Mouse (Mus musculus): ENCODE results near the gene Itpr3. TPM values are rescaled to one million over a fixed set of nuclear protein-coding genes. Genes with fewer than 3 reads are reported as not detected.

Itpr3 gene
- polyA plus RNA-seq, 1 experiment from 2014 or later = 1.1 TPM

DNA sequence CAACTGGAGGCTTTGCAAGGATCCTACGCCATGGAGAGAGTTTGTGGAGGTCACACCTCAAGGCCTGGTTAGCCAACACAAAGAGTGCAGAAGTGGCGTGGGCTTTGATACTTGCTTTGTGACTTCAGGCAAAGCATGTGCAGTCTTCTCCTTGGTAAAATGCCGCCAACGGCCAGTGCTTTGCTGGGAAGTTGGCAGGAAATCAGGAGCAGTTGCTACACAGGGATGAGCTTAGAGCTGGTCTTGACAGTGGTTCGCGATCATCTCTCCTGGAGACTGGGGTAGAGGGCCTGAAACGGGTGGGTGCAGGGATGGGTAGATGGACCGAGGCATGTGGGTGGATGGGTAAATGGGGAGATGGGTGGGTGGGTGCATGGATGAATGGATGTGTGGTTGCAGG lies 15.3 kb downstream of the Itpr3 start:
- 78% methylated on average over 8 of the region's 8 CpGs for WGBS (ENCODE audit: insufficient replicate concordance)

DNA sequence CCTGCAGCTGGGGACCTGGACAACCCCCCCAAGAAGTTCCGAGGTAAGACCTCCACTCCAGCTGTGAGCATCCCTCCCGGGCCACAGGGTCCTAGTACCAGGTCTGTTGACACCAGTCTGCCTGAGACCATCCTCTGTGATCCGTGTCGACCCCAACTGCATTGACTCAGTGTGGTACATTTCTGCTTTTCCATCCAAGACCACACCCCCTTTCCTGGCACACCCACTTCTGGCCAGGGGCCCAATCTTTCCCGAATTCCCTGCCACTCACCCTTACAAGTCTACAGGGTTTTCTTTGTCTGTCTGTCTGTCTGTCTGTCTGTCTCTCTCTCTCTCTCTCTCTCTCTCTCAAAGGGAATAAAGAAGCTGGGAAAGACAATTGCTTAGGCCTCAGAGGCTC lies 16.0 kb downstream of the Itpr3 start:
- peaks cover 2% of the 10 kb centered on the region for H3K4me1 ChIP-seq (ENCODE audit: control insufficient read depth, low read depth, low read length)

More for the DNA sequence above, 15.3 kb downstream of the Itpr3 start:
- H3K36me3 ChIP-seq (ENCODE audit: control insufficient read depth, insufficient read depth) = no peaks in the 10 kb centered on the region
- no peak overlapping the region for H3K9ac ChIP-seq (ENCODE audit: low read depth, low read length)
- no peak for ATAC-seq (ENCODE audit: low read depth)
- H3K4me2 ChIP-seq (ENCODE audit: low read depth, low read length) = no peak overlapping the region
- H3K4me1 ChIP-seq (ENCODE audit: control insufficient read depth, low read depth, low read length) = peaks cover 2% of the 10 kb centered on the region
- no peak overlapping the region for H3K27ac ChIP-seq (ENCODE audit: low read length)
- no peak overlapping the region for H3K4me3 ChIP-seq (ENCODE audit: low read depth, low read length)
- no peaks in the 10 kb centered on the region for H3K9me3 ChIP-seq (replicated peaks; ENCODE audit: control insufficient read depth, low read length)
- H3K27me3 ChIP-seq (ENCODE audit: control insufficient read depth, insufficient read depth, low read depth, low read length) = no peaks in the 10 kb centered on the region

DNA sequence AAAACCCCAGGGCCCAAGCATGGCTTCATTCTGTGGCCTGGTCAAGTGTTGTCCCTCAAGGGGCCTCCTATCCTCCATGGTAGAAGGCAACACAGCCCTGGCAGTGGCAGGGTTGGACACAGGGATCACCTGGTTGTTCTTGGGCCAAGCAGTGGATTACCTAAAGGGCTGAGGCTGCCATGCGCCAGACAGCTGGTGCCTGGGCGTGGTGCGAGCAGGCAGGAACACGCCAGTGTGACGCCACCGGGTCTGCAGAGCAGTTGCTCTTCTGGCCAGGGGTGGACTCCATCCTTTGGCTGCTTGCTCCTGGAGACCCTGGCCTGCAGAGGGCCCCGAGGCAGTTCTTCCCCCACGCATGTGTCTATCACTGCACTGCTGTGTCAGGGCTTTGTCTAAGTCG lies 16.7 kb downstream of the Itpr3 start:
- no peak overlapping the region for H3K9ac ChIP-seq (ENCODE audit: low read depth, low read length)
- ATAC-seq (ENCODE audit: low read depth) = no peak
- no peak overlapping the region for H3K4me2 ChIP-seq (ENCODE audit: low read depth, low read length)
- H3K4me1 ChIP-seq (ENCODE audit: control insufficient read depth, low read depth, low read length) = peaks cover 2% of the 10 kb centered on the region
- WGBS (ENCODE audit: insufficient replicate concordance) = 44% methylated on average over 9 of the region's 9 CpGs
- H3K4me3 ChIP-seq (ENCODE audit: low read depth, low read length) = no peak overlapping the region
- H3K27me3 ChIP-seq (ENCODE audit: control insufficient read depth, insufficient read depth, low read depth, low read length) = no peaks in the 10 kb centered on the region
- H3K36me3 ChIP-seq (ENCODE audit: control insufficient read depth, insufficient read depth) = no peaks in the 10 kb centered on the region; the same call in 1 of the 2 replicates
- H3K27ac ChIP-seq (ENCODE audit: low read length) = no peak overlapping the region
- H3K9me3 ChIP-seq (replicated peaks; ENCODE audit: control insufficient read depth, low read length) = 0 out of 2 replicates have a peak, but pooled peaks cover 2% of the 10 kb centered on the region

More for the DNA sequence above, 16.0 kb downstream of the Itpr3 start:
- H3K27ac ChIP-seq (ENCODE audit: low read length) = no peak overlapping the region
- H3K9ac ChIP-seq (ENCODE audit: low read depth, low read length) = no peak overlapping the region
- no peak overlapping the region for H3K4me3 ChIP-seq (ENCODE audit: low read depth, low read length)
- 54% methylated on average over 5 of the region's 5 CpGs for WGBS (ENCODE audit: insufficient replicate concordance)
- H3K9me3 ChIP-seq (replicated peaks; ENCODE audit: control insufficient read depth, low read length) = 0 out of 2 replicates have a peak, but pooled peaks cover 2% of the 10 kb centered on the region
- H3K36me3 ChIP-seq (ENCODE audit: control insufficient read depth, insufficient read depth) = no peaks in the 10 kb centered on the region; the same call in 1 of the 2 replicates
- no peak for ATAC-seq (ENCODE audit: low read depth)
- H3K27me3 ChIP-seq (ENCODE audit: control insufficient read depth, insufficient read depth, low read depth, low read length) = no peaks in the 10 kb centered on the region
- H3K4me2 ChIP-seq (ENCODE audit: low read depth, low read length) = no peak overlapping the region

DNA sequence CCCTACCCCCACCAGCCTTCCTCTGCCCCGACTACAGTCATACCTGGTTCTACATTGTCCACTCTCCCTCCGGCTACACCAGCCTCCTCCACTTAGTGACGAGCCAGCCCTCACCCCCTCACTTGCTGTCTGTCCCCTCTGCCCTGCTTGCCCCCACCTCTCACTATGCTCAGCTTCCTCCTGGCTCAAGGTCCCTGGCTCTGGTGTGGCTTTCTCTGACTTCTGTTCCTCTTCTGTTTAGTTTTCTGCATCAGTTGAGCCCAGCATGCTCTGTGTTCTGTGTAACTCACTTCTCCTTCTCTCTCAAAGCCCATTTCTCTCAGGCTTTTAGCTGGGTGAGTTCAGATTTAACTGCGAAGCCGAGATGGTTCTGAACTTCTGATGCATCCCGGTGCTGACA lies 17.1 kb downstream of the Itpr3 start:
- Histone ChIP-seq H3K4me1 (ENCODE audit: control insufficient read depth, low read depth, low read length) (peaks cover 2% of the 10 kb centered on the region), H3K9ac (ENCODE audit: low read depth, low read length) (no peak overlapping the region), H3K9me3 (replicated peaks; ENCODE audit: control insufficient read depth, low read length) (0 out of 2 replicates have a peak, but pooled peaks cover 2% of the 10 kb centered on the region), H3K4me2 (ENCODE audit: low read depth, low read length) (no peak overlapping the region), H3K27me3 (ENCODE audit: control insufficient read depth, insufficient read depth, low read depth, low read length) (no peaks in the 10 kb centered on the region), H3K27ac (ENCODE audit: low read length) (peak overlapping the region; percentile 34; the same call in 1 of the 2 replicates), H3K36me3 (ENCODE audit: control insufficient read depth, insufficient read depth) (no peaks in the 10 kb centered on the region; the same call in 1 of the 2 replicates), H3K4me3 (ENCODE audit: low read depth, low read length) (no peak overlapping the region)
- no peak for ATAC-seq (ENCODE audit: low read depth)
- WGBS (ENCODE audit: insufficient replicate concordance) = 45% methylated on average over 6 of the region's 6 CpGs

DNA sequence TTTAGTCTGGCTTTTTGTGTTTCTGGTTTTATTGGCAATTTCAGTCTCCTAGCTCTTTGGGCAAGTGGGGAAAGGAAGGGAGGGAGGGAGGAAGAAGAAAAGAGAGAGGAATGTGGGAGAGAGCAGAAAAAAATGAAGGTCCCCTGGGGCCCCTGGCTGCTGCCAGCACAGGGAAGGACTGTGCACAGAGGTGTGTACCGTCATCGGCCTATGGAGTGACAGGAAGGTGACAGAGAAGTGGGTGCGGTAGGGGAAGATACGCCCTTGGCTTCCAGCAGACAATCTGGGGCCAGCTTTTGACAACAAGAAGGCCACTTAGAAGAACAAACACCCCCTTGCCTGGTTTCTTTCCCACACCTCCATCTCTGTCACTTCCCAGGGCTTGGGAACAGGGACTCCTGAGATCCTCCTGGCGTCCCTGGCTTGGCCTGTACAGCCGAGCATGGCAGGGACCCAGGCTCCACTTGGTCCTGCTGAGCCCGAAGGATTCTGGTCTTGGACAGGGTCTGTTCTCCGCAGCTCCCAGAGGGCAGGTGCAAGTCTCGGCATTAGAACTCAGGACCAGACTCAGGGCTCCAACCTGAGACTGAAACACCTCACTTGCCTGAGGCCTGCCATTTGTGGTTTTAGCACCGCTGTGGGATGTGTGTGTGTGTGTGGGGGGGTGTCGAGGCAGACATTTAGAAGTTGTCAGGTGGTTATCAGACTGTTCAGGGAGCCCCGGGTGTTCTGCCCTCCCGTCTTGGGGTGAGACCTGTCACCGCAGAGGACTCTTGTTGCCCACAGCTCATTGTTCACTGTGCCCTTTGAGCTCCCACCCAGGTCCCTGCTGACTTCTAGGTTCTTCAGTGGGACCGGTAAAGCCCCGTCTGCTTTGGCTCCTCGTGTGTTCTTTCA lies 18.0 kb downstream of the Itpr3 start:
- H3K27ac ChIP-seq (ENCODE audit: low read length) = peak overlapping the region; percentile 34; the same call in 1 of the 2 replicates
- no peak for ATAC-seq (ENCODE audit: low read depth)
- 41% methylated on average over 17 of the region's 17 CpGs for WGBS (ENCODE audit: insufficient replicate concordance)

DNA sequence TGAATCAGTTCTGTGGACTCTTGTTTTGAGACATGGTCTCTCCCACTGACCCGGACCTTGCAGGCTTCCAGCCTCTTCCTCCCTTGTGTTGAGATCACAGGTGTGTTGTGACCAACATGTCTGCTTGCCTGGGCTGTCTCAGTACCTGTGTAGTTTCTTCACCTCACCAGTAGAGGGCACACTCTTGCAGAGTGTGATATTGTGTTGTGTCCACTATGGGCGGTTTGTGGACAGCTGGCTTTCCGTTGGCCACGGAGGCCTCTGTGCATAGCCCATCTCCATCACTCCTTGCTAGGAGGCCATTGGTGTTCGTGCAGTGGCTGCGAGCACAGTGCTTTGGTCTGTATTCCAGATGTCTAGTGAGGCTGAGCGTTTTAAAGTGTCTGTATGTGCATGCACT lies 20.0 kb downstream of the Itpr3 start:
- peaks cover 9% of the 10 kb centered on the region for H3K4me1 ChIP-seq (ENCODE audit: control insufficient read depth, low read depth, low read length)
- H3K4me2 ChIP-seq (ENCODE audit: low read depth, low read length) = no peak overlapping the region
- 82% methylated on average over 7 of the region's 7 CpGs for WGBS (ENCODE audit: insufficient replicate concordance)

More for the DNA sequence above, 18.0 kb downstream of the Itpr3 start:
- Histone ChIP-seq H3K4me2 (ENCODE audit: low read depth, low read length) (no peak overlapping the region), H3K4me3 (ENCODE audit: low read depth, low read length) (no peak overlapping the region), H3K27me3 (ENCODE audit: control insufficient read depth, insufficient read depth, low read depth, low read length) (no peaks in the 10 kb centered on the region), H3K9ac (ENCODE audit: low read depth, low read length) (no peak overlapping the region), H3K4me1 (ENCODE audit: control insufficient read depth, low read depth, low read length) (peaks cover 2% of the 10 kb centered on the region), H3K9me3 (replicated peaks; ENCODE audit: control insufficient read depth, low read length) (0 out of 2 replicates have a peak, but pooled peaks cover 2% of the 10 kb centered on the region), H3K36me3 (ENCODE audit: control insufficient read depth, insufficient read depth) (no peaks in the 10 kb centered on the region; the same call in 1 of the 2 replicates)

DNA sequence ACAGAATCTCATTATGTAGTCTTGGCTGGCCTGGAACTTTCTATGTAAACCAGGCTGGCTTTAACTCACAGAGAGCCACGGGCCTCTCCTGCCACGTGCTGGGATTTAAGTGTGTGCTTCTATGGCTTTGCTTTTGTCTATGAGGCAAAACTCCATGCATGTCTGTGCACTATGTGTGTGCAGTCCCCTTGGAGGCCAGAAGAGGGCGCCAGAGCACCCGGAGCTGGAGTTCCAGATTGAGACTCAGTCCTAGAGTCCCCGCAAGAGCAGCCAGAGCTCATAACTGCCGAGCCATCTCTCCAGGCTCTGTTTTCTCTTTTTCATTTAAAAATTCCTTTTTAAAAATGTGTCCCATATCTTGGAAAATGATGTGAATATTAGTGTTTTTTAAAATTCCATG lies 20.8 kb downstream of the Itpr3 start:
- no peak for ATAC-seq (ENCODE audit: low read depth)
- WGBS (ENCODE audit: insufficient replicate concordance) = 65% methylated on average over 6 of the region's 6 CpGs
- Histone ChIP-seq H3K27me3 (ENCODE audit: control insufficient read depth, insufficient read depth, low read depth, low read length) (no peaks in the 10 kb centered on the region), H3K27ac (ENCODE audit: low read length) (no peak overlapping the region), H3K4me2 (ENCODE audit: low read depth, low read length) (no peak overlapping the region), H3K36me3 (ENCODE audit: control insufficient read depth, insufficient read depth) (no peaks in the 10 kb centered on the region; the same call in 1 of the 2 replicates), H3K9ac (ENCODE audit: low read depth, low read length) (no peak overlapping the region), H3K9me3 (replicated peaks; ENCODE audit: control insufficient read depth, low read length) (0 out of 2 replicates have a peak, but pooled peaks cover 2% of the 10 kb centered on the region), H3K4me3 (ENCODE audit: low read depth, low read length) (no peak overlapping the region), H3K4me1 (ENCODE audit: control insufficient read depth, low read depth, low read length) (peaks cover 9% of the 10 kb centered on the region)

More for the DNA sequence above, 20.0 kb downstream of the Itpr3 start:
- Histone ChIP-seq H3K36me3 (ENCODE audit: control insufficient read depth, insufficient read depth) (no peaks in the 10 kb centered on the region; the same call in 1 of the 2 replicates), H3K27me3 (ENCODE audit: control insufficient read depth, insufficient read depth, low read depth, low read length) (no peaks in the 10 kb centered on the region), H3K4me3 (ENCODE audit: low read depth, low read length) (no peak overlapping the region), H3K9me3 (replicated peaks; ENCODE audit: control insufficient read depth, low read length) (0 out of 2 replicates have a peak, but pooled peaks cover 2% of the 10 kb centered on the region), H3K9ac (ENCODE audit: low read depth, low read length) (no peak overlapping the region), H3K27ac (ENCODE audit: low read length) (no peak overlapping the region)
- no peak for ATAC-seq (ENCODE audit: low read depth)

DNA sequence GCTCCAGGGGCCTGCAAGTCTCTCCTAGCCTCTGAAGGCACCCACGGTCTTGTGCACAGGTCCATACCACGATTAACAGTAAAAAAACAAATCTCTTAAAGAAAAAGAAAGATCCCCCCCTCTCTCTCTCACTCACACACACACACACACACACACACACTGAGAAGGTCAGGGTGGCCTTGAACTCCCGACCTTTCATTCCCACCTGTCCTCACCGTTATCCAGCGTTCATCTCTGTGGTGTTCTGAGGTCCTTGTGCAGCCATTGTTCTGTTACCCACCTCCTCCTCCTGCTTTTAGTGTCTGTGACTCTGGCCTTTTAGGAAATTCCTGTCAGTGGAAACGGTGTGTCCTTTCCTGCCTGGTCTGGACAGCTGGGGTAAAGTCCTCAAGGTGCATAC lies 21.4 kb downstream of the Itpr3 start:
- Histone ChIP-seq H3K4me3 (ENCODE audit: low read depth, low read length) (no peak overlapping the region), H3K4me1 (ENCODE audit: control insufficient read depth, low read depth, low read length) (peaks cover 9% of the 10 kb centered on the region), H3K36me3 (ENCODE audit: control insufficient read depth, insufficient read depth) (no peaks in the 10 kb centered on the region; the same call in 1 of the 2 replicates), H3K9ac (ENCODE audit: low read depth, low read length) (no peak overlapping the region), H3K9me3 (replicated peaks; ENCODE audit: control insufficient read depth, low read length) (0 out of 2 replicates have a peak, but pooled peaks cover 2% of the 10 kb centered on the region), H3K4me2 (ENCODE audit: low read depth, low read length) (no peak overlapping the region), H3K27me3 (ENCODE audit: control insufficient read depth, insufficient read depth, low read depth, low read length) (no peaks in the 10 kb centered on the region), H3K27ac (ENCODE audit: low read length) (no peak overlapping the region)
- 61% methylated on average over 6 of the region's 6 CpGs for WGBS (ENCODE audit: insufficient replicate concordance)
- no peak for ATAC-seq (ENCODE audit: low read depth)

DNA sequence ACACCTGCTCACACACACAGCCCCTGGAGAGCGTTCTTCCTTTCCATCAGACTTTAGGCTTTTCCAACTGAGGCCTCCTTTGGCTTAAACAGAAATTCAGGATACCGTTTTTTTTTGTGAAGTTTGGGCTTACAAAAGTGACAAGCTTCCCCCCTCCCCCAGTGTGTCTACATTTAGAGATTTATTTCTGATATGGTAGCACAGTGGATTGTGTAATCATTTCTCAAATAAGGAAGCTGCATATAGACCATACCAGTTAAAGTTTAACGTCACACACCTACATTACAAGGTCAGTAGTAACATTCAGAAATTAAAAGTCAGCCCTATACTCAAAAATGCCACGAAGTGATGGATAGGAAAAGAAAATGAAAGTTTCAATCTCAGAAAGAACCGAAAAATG lies 24.8 kb downstream of the Itpr3 start:
- 0 out of 2 replicates have a peak overlapping the region, but pooled peaks have one; percentile 1 for H3K4me2 ChIP-seq (ENCODE audit: low read depth, low read length)
- WGBS (ENCODE audit: insufficient replicate concordance) = 42% methylated on average over 5 of the region's 5 CpGs
- no peaks in the 10 kb centered on the region; the same call in 1 of the 2 replicates for H3K36me3 ChIP-seq (ENCODE audit: control insufficient read depth, insufficient read depth)
- H3K9ac ChIP-seq (ENCODE audit: low read depth, low read length) = no peak overlapping the region; the same call in 1 of the 2 replicates
- ATAC-seq (ENCODE audit: low read depth) = peak; percentile 37; the same call in 1 of the 2 replicates
- H3K27me3 ChIP-seq (ENCODE audit: control insufficient read depth, insufficient read depth, low read depth, low read length) = no peaks in the 10 kb centered on the region
- H3K4me3 ChIP-seq (ENCODE audit: low read depth, low read length) = no peak overlapping the region
- H3K9me3 ChIP-seq (replicated peaks; ENCODE audit: control insufficient read depth, low read length) = 0 out of 2 replicates have a peak, but pooled peaks cover 2% of the 10 kb centered on the region
- H3K27ac ChIP-seq (ENCODE audit: low read length) = no peak overlapping the region
- peaks cover 7% of the 10 kb centered on the region for H3K4me1 ChIP-seq (ENCODE audit: control insufficient read depth, low read depth, low read length)
